Mouse (Mus musculus) spleen, postnatal 36 days (tissue): Measurements from ENCODE around the gene Rasgrp1.

Experiments
- DNase-seq, 2 experiments: peaks; one replicate each; pipeline ENCODE4 v3.0.0; 2022; ENCODE audit warnings: low spot score in 2 of 2, mixed read lengths in 1 of 2

The Rasgrp1 gene

GRCm38 (mm10) chr2:117250001-117250510 lies 92.7 kb downstream of the Rasgrp1 start:
- DNase-seq = peak in 1 of 2 experiments; percentile 8

DNA sequence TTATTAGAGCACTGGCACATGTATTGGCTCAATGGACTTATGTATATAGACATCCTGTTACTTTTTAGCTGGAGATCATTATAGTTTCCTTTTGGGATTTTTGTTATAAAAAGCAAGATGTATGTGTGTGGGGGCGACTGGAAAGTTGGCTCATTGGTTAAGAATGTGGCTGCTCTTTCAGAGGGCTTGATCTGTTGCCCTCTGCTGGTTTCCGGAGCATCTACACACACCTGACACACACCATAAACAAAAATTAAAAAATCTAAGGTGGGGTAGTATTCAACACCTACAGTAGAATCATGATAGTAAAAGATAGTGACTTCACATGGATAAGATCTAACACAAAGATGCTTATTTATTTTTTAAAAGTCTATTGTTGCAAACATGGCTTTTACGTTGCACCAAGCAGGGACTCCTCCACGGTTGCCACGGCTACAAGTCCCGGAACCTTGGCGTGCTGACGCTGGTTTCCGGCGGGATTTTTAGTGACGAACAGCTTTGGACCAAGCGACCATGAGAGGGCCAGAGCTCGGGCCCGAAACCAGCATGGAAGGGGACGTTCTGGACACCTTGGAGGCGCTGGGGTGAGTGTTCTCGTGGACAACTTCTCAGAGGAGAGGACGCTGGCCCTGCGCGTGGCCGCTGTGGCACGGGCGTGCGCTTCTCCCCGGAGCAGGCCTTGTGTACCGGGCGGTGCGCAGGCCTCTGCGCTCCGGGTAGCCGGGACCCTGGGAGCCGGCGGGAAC lies 93.4 kb downstream of the Rasgrp1 start, which contains the start of gene Fam98b:
TSS of gene Fam98b (plus strand) at position 485 of the 746 bp plus-strand sequence.
- peak; percentile 79 to 81 for DNase-seq

DNA sequence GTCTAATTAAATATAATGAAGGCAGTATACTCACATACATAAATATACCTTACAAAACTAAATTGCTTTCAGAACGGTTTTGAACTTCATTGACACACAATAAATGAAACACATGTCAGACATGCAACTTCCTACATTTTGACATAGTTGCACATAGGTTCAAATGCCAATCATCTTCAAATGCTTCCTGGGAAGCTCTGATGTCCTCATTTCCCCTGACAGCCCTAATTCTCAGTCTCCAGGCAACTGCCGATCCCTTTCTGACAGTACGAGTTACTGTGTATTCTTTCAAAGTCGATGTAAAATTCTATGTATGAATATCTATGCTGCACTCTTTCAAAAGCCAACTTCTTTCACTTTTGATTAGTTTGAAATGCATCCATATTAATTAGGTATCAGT lies 100.8 kb downstream of the Rasgrp1 start:
- DNase-seq = no peak

DNA sequence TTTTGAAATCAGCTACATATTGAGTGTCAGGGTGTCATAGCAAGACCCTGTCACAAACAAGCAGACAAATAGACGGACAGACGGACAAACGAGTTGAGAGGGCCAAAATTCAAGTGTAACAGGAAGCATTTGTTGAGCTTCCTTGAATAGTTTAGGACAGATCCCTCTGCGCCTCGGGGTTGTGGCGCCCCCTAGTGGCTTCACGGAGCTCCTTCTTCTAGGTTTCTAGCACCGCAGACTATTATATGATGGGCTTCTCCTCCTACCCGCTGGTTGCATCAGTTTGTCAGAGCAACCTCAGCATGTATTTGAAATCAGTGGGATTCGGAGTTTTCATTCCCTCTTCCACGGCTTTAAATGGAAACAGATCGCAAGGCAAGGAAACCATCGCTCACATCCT lies 111.5 kb downstream of the Rasgrp1 start:
- peak; percentile 50 to 64 for DNase-seq

GRCm38 (mm10) chr2:117230261-117230660 lies 112.5 kb downstream of the Rasgrp1 start:
- no peak for DNase-seq
